Mouse (Mus musculus) erythroid progenitor cell, adult 5-6 weeks (primary cell): ENCODE measurements around the gene Ptges3. TPM values are rescaled to one million over a fixed set of nuclear protein-coding genes. Genes with fewer than 3 reads are reported as not detected.
"Not testable (repeated sequence)": the region's sequence is repeated elsewhere in the genome, so short reads cannot be mapped to it uniquely, and the experiment has no call there.

Experiments
- ATAC-seq: replicated peaks from 2 replicates; pipeline ENCODE4 v1.8.0; 2016; ENCODE audit warnings: moderate number of reproducible peaks, mild to moderate bottlenecking, moderate TSS enrichment, inconsistent platforms; ENCODE audit not compliant: poor library complexity, low FRiP score, severe bottlenecking
- total RNA-seq, 2 experiments: library from RNA; stranded (forward) in 1 of 2; stranded (reverse) in 1 of 2; fragments of 150-400 nt in 1 of 2; fragments of 186-747, 209-891 nt in 1 of 2; gene quantifications; 2 replicates each; pipeline versions ENCODE4 v1.2.3 to v1.2.4; 2015 to 2017; ENCODE audit warnings: low replicate concordance in 2 of 2

Gene Ptges3
- total RNA-seq, 2 experiments from 2014 or later, result 85.9 to 87.1 TPM

DNA sequence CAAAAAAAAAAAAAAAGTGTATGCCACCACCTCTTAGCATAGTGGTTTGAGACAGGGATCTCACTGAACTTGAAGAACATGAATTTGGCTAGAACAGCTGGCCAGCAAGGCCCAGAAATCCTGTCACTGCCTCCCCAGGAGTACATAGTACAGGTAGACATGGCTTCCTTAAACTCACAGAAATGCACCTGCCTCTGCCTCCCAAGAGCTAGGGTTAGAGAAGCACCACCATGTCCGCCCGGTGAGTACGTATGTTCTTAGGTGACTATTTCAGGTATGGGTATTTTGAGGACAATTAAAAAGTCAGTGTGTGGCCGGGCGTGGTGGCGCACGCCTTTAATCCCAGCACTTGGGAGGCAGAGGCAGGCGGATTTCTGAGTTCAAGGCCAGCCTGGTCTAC lies 5.8 kb upstream of the Ptges3 start:
- no peak for ATAC-seq

DNA sequence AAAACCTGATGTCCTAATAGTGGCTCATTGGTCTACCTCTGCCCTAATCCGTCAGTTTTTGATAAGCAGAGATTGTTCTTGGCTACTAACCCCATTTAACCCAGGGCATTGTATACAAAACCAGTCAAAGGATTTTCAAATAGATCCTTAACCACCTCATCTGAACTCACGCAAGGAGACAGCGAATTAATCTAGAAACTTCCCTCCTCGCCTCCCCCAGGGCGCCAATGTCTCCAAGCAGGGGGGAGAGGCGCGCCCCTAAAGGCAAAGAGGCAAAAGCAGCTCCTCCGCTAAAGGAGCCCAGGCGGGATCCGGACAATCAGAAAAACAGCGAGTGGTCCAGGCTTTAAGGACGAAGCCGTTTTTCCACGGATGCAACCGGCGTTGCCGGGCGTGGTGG lies 570 bp upstream of the Ptges3 start:
- ATAC-seq, result peak; percentile 33

GRCm38 (mm10) chr10:128059207-128059981 lies 640 bp downstream of the Ptges3 start:
- ATAC-seq, result peak; percentile 61

DNA sequence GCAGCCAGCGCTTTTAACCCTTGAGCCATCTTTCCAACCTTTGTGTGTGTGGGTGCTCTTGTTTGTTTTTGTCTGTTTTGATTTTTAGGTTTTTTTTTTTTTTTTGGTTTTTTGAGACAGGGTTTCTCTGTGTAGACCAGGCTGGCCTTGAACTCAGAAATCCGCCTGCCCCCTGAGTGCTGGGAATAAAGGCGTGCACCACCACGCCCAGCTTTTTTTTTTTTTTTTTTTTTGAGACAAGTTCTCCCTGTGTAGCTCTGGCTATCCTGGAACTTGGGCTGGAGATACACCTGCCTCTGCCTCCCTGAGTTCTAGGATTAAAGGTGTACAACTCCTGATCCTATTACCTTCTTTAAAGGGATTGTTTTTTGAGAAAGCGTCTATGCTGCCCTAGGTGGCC lies 2.4 kb downstream of the Ptges3 start:
- ATAC-seq, result no peak

- no peak for ATAC-seq
These were observed 3.7 kb downstream of the Ptges3 start for GRCm38 (mm10) chr10:128062221-128062989.

DNA sequence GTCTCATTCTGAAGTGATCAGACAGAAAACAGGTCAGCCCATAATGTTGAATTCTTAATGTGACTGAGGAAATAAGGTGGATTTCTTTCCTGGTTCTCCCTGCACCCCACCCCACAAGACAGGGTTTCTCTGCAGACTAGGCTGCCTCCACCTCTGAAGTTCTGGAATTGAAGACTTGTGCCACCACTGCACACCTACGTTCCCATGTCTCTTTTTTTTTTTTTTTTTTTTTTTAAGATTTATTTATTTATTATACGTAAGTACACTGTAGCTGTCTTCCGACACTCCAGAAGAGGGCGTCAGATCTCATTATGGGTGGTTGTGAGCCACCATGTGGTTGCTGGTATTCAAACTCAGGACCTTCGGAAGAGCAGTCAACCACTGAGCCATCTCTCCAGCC lies 7.3 kb downstream of the Ptges3 start:
- ATAC-seq, result no peak

GRCm38 (mm10) chr10:128069201-128069600 lies 10.4 kb downstream of the Ptges3 start:
- peak; percentile 67 for ATAC-seq

- not testable (repeated sequence) for ATAC-seq
These were observed 11.7 kb downstream of the Ptges3 start for GRCm38 (mm10) chr10:128070432-128070831.

DNA sequence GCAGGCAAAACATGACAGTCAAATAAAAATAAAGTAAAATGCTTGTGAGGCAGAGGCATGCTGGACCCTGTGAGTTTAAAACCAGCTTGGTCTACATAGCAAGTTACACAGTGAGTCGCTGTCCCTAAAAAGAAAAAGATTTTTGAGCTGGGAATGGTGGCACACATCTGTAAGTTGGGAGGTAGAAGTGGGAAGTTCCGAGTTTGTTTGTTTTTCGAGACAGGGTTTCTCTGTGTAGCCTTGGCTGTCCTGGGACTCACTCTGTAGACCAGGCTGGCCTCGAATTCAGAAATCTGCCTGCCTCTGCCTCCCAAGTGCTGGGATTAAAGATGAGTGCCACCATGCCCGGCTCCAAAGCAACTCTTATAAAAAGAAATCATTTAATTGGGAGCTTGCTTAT lies 19.5 kb downstream of the Ptges3 start:
- ATAC-seq, result not testable (repeated sequence)

- no peak for ATAC-seq
These were observed 21.7 kb downstream of the Ptges3 start for GRCm38 (mm10) chr10:128080496-128080895.

DNA sequence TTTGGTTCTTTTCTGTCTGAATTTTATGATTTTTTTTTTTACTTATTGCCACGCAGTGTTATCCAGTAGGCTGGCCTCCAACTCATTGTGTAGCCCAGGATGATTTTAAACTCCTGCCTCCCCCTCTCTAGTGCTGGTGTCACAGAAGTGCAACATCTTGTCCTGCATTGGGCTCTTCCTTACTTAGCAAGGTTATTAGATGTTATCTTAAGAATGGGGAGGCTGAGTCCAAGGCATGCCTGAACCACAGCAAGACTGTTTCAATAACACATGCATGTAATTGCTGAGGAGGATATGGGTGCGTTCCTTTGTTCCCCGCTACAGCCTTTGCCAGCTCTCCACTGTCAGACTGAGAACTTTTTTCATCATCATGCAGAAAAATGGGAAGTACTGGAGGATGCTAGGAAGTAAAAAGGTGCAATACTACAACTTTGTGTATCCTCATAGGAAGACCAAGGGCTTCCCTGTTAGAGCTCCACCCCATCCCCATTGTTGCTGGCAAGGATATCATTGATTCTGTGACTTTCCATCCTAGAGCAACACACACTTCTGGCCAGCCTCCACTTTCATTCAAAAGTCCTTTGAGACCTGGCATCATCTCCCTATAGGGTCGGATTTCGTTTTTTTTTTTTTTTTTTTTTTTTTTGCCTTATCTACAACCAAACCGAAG lies 23.2 kb downstream of the Ptges3 start:
- ATAC-seq, result no peak

DNA sequence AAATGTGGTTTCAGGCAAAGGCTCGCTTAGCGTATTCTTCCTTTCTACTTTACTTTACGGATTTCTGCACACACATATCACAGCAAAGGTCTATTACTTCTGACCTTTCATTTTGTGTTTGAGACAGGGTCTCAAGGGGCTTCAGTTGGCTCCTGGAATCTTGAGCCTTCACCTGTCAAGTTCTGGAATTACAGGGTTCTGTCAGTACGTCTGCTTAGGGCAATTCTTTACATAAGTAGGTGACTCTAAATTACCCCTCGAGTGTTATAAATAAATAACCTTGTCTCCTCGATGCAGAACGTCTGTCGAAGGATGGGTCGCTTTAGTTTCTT lies 23.7 kb downstream of the Ptges3 start:
- peak; percentile 3; the same call in 1 of the 2 replicates for ATAC-seq

DNA sequence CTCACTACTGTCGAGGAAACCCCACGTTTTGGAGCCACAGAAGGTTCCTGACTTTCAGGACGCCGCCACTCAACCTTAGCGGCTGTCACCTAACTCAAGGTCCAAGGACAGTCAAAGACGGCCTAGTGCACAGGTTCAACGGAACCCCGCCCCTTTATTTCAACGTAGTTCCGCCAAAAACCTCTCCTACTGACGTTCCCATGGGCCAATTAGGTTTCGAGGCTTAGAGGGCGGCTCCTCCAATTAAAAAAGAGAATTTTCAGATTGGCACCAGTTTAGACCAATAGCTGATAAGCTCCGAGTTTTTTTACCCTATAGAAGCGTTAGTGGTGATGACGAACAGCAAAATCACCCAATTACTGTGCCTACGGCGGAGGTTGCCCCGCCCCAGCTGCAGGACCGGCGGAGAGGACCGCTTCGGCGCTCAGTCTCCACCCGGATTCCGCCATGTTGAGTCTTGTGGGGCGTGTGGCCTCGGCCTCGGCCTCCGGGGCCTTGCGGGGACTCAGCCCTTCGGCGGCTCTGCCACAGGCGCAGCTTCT lies 24.2 kb downstream of the Ptges3 start, which contains the start of gene Atp5b:
Atp5b (plus strand) TSS at position 394 of the 542 bp plus-strand sequence.
- ATAC-seq, result peak; percentile 94

DNA sequence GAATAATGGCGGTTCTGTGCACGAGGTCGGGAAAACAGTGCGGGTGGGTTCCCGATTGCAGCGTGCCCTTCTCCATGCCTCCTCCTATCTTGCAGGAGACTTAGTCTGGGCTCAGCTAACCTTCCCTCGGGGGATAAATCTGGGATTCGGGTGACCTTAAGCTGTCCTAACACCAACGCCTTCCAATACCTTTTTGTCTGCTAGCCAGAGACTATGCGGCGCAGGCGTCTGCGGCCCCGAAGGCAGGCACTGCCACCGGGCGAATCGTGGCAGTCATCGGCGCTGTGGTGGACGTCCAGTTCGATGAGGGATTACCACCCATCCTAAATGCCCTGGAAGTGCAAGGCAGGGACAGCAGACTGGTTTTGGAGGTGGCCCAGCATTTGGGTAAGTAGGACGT lies 24.9 kb downstream of the Ptges3 start:
- peak; percentile 10; the same call in 1 of the 2 replicates for ATAC-seq

- ATAC-seq, result no peak
These were observed 25.4 kb downstream of the Ptges3 start for GRCm38 (mm10) chr10:128084160-128084559.

DNA sequence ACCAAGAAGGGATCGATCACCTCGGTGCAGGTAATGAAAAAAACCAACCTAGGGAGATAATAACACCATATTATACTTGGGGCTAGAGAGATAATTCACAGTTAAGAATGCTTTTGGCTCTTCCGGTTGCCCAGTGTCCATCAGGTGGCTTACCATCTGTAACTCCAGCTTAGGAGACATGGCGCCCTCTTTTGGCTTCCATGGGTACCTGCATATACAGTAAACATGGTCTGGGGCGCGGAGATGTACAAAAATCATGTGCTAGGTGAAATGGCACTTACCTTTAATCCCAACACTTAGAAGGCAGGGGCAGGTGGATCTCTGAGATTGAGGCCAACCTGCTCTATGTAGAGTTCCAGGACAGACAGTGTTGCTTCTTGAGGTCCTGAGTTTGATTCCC lies 27.6 kb downstream of the Ptges3 start:
- no peak for ATAC-seq

DNA sequence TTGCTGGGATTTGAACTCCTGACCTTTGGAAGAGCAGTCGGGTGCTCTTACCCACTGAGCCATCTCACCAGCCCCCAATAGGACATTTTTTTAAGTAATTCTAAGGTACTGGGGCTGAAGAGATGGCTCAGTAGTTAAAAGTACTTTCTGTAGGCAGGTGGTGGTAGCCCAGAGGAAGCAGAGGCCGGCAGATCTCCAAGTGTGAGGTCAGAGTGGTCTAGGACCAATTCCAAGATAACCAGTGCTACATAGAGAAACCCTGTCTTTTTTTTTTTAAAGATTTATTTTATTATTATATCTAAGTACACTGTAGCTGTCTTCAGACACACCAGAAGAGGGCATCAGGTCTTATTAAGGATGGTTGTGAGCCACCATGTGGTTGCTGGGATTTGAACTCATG lies 28.5 kb downstream of the Ptges3 start:
- not testable (repeated sequence) for ATAC-seq

DNA sequence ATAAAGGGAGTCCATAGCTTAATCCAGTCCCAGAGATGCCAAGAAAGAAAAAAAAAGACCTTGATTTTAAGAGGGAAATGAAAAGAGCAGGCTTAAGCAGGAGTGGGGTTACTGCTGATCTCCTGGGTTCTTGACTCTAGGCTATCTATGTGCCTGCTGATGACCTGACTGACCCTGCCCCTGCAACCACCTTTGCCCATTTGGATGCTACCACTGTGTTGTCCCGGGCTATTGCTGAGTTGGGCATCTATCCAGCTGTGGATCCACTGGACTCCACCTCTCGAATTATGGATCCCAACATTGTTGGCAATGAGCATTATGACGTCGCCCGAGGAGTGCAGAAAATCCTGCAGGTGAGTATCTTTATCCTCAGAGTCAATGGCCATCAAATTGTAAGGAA lies 29.4 kb downstream of the Ptges3 start:
- no peak for ATAC-seq

GRCm38 (mm10) chr10:128089842-128090241 lies 31.1 kb downstream of the Ptges3 start:
- no peak for ATAC-seq
